Mouse (Mus musculus) frontal cortex, postnatal 10 days (tissue): Measurements from ENCODE around the gene D7Ertd443e.
A peak's percentile ranks its signal among the peaks of the same experiment; 100 is the strongest.

Experiments
- DNase-seq, 2 experiments: peaks; one replicate each; pipeline ENCODE4 v3.0.0; 2022; ENCODE audit warnings: low spot score in 2 of 2, mixed read lengths in 1 of 2

Gene D7Ertd443e

DNA sequence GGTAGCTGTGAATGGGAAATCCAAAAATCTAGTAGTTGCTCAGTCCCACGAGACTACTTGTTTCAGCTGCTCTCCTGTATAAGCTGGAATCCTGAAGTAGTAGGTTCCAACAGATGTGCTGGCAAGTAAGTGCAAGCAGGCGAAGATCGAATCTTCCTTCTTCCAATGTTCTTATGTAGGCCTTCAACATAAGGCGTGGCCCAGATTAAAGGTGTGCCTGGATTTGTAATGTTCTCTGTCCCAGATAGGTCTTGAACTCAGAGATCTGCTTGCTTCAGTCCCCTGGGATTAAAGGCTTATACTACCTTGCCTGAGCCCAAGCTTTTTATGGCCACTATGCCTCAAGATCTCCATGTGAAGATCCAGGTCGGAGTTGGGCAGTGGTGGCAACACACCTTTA is at the start of gene D7Ertd443e:
Gene D7Ertd443e, minus strand, starts transcription at position 101 of the 400 bp plus-strand sequence.
- DNase-seq = no peak

DNA sequence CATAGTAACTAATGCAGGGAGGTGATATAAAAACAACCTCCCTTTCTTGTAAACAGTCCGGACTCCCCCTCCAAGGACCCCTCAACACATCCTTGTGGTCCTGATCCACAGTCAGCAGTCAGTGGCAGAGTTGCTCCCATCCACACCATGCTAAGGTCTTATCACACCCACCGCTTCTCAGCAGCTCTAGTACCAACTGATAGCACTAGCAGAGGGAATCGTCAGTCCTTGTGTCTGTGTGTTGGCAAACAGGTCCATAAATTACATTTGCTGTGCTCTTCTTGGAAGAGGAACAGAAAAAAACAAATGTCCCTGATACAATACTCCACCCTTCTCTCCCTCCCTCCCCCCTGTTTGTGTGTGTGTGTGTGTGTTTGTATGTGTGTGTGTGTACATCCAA is 46.2 kb upstream of the D7Ertd443e start:
- DNase-seq = no peak

DNA sequence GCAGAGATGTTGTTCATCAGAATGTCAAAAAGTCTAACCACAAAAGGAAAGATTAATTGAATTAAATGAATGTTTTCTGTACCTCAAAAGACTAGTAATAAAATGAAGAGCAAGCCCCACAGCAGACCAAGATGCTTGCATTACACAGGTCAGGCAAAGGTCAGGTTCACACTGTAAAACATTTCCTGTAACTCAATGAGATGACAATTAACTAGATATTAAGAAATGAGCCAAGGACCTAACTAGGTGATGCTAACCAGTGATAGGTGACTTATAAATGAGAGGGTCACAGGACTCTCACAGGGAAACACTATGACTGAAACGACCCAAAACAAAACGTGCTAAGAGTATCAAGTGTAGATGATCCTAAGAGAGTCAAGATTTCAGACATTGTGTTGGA is 43.2 kb upstream of the D7Ertd443e start:
- no peak for DNase-seq

DNA sequence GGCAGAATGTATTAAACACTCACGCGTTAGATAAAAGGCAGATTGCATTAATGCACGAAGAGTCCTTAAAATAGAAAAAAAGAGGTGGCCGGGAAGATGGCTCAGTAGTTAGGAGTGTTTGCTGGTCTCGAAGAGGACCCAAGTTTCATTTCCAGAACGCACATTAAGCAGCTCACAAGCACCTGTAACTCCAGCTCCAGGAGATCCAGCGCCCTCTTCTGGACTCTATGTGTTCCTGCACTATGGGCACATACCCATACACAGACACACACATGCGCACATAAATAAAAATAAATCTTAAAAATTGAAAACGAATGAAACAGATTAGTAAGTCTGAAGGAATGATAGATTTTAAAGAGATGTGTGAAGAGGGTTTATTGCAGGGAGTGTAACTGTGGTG is 29.6 kb upstream of the D7Ertd443e start:
- no peak for DNase-seq

DNA sequence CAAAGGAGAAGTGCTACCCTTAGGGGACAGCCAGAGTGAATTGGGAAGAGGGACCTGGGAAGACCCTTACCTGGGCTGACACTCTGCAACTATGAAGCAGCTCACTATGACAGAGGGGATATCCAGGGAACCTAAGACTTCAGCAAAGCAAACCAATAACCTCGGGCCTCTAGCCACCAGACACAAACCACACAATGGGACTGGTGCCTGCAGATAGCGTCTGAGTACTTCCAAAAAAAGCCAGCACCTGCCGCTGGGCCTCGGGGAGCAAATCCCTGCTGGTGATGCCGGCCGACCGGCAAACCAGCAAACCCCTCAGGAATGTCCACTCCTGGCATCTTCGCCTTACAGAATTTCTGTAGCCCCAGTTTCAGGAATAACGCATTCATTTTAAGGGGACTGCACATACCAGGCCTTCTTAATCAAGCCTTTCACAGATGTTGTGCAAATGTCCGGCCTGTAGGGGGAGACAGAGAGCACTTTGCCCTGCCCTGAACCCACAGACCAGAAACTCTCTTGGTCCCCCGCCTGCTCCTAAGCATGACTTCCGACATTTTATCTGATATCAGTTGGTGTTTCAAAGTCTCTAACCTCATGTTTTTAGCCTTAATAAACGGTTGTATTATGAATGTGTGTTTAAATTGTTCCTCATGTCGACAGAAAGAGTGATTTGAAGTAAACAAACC is 28.7 kb upstream of the D7Ertd443e start:
- DNase-seq = no peak

DNA sequence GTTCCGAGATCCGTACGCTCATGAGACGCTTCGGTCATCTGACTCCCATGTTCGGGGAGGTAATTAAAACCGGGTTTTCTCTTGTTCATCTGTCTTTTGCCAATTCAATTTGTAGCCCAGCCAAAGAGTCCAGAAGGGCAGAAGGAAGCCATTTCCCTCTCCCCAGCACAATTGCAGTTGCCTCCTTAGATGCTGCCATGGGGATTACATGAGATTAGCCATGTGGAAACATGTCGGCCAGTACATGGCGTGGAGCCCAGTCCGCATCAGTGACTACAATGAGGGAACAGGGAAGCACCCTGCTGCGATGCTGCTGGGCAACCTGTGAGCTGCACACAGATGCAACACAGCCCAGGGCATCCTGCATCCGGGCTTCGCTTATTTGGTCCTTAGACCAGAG is 23.2 kb upstream of the D7Ertd443e start:
- DNase-seq = peak in 1 of 2 experiments; percentile 8

DNA sequence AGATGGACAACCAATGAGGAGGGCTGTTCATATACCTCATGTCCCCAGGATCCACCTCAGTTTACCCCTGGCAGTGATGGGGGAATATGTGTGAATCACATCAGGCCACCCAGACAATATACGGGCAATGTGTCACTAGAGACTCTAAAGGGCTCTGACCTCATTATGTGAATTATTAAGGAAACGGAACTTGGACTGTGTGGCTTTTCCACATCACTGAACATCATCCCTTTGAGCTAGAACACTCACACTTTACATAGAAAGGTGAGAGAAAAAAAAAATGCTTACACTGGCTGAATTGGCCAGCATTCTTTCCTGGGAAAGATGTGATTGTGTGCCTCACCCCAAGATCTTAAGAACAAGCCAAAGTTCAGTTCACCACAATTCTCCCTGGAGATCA is 15.3 kb upstream of the D7Ertd443e start:
- DNase-seq = no peak

DNA sequence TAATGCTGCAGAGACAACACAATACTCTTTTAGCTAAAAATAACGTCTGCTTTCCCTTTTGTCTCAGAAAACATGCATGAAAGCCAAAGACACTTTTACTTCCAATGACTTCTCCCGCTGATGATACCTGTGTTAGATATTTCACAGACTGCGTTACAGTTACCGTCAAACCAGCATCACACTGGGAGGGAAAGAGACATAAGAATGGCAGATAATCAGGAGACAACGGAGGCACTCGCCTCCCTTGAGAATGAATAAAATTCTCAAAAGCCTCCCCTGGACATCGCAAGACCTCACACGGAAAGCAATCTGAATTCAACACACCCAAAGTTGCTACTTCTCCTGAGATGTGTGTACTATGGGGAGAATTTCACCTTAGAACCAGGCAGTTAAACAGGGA is 11.3 kb upstream of the D7Ertd443e start:
- DNase-seq = no peak

DNA sequence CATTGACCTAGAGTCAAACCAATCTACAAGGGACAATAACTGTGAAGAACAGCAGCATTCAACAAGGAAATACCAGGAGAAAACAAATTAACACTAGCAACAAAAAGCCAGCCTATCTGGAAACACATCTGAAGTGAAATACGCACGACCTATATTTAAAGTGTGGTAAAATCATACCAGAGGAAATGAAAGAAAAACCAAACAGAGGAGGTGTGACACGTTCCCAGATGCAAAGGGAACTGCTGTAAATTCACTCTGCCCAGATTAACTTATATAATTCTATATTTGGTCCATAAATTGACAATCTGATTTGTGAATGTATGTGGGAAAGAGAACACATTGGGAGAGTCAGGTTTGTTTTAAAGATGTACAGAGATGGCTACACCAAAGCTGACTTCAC is 2.7 kb downstream of the D7Ertd443e start:
- DNase-seq = no peak

DNA sequence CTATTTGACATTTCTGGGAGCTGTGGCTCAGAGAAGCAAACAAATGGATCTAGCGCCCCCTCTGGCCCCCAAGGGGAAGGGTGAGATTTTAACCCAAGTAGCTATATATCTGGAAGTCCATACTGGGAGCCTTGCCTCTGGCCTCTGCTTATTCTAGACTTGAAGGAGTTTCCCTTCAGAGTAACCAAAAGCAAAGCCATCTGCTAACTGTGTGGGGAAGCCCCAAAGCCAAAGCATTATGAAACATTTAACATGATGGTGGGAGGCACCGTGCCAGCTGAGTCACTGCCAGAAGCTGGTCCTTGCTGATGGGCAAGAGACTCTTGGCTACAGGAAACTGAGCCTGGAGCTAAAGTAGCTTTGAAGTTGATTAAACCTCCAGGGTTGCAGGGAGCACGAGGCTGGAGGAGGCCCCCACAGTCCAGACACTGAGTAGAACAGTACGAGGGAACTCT is 4.0 kb downstream of the D7Ertd443e start:
- peak; percentile 61 to 69 for DNase-seq

DNA sequence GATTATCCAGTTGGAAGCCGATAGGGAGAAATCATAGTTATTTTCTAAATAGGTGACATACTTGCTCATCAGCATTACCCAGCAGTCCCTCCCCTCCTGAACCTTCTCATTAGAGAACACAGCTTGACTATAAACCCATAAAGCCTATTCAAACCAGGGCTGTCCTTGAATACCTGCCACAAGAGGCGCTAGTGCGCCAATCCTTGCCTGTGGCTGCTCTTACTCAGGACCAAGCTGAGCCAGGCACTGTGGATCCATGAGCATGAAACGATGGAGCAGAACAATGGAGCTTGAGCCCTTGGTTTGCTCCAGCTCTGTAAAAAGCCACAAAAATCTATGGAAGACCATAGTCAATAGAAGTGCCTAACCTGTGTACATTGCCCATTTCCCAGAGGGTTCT is 7.2 kb downstream of the D7Ertd443e start:
- peak in 1 of 2 experiments; percentile 40 for DNase-seq

DNA sequence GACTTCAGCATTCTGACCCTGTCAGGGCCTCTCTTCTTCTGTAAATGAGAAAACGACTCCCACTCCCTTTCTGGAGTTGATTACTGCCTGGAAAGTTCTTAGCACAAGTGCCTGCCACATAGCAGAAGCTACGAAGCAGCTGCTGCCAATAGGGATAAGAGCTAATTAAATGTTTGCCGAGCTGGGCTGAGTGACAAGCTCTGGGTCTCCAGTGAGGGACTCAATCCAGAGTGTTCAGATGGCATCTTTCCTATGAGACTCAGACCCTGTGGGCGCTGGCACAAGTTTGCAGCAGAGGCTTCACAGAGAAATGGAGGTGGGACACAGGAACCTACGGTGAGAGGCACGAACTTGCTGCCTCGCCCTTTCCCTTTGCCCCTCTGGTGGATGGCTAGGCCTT is 8.7 kb downstream of the D7Ertd443e start:
- DNase-seq = peak in 1 of 2 experiments; percentile 16

DNA sequence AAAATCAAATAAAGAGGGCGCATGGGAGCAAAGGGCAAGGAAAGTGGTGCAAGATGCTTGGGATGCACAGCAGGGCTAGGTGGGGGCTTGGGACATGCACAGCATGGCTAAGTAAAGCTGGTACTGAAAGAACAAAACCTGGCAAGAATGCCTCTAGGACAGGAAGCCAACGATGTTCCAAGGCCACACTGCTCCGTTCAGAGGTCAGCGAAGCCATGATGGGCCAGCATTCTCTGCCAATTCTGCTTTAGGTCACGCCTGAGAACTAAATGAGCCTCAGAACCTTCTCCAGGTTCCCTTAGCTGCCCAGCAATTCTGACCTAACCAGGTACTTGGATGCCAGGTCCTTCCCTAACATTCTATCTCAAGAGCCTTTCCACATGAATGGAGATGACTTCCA is 13.2 kb downstream of the D7Ertd443e start:
- no peak for DNase-seq

DNA sequence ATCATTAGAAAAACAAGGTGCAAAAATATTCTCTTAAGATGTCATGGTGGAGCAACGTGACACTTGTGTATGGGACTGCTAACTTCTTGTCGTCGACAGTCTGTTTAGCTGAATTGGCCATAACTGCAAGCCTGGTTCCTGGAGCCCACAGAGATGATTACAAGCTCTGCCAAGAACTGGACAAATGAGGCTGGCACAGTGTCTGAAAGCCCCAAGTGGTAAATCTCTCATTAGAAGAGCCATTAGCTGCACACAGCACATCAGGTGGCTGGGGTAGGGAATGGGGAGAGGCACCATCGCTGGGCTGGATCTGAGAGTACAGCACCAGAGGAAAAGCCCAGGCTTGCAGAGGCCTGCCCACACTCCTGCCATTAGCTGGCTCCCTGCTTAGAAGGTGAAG is 16.2 kb downstream of the D7Ertd443e start:
- no peak for DNase-seq

DNA sequence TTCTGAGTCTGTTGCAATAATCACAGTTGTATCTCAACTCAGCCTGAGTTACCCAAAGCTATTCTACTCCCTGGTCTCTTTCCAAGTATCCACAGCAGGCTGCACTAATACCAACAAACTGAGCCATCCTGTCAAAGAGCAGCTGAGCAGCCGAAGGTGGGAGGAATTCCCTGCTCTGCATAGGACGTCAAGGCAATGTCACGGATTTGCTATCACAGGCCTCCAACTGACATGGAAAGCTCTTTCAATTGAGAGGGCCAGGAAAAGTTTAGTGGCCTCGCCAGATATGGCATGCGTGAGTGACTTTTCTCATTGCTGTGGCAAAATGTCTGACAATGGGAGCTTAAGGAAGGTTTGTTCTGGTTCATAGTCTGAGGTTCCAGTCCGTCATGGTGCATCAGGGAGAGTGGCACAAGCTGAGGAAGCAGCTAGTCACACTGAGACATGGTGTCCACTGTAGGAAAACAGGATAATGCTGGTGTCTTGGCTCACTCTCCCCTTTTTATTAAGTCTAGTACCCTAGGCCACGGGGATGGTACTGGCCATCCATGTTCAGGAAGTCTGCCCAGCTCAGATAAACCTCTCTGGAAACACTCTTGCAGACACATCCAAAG is 23.1 kb downstream of the D7Ertd443e start:
- DNase-seq = no peak

DNA sequence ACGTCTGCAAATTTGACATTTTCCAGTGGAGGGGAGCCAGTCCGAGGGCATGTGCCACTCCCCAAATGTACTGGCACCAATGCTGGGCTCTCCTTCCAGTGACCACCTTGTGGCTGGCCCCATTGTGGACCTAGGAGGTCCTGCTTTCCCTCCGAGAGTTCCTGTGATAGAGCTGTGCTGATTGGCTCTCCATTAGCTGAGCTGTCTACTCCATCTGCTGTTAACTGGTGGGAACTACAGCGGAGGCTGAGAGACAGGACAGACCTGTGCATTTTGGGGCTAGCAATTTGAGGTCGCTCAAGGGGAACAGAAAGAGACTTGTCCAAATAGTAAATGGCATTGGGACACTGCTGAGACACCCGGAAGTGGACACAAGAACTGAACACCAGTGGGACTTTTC is 36.6 kb downstream of the D7Ertd443e start:
- peak; percentile 31 to 53 for DNase-seq

DNA sequence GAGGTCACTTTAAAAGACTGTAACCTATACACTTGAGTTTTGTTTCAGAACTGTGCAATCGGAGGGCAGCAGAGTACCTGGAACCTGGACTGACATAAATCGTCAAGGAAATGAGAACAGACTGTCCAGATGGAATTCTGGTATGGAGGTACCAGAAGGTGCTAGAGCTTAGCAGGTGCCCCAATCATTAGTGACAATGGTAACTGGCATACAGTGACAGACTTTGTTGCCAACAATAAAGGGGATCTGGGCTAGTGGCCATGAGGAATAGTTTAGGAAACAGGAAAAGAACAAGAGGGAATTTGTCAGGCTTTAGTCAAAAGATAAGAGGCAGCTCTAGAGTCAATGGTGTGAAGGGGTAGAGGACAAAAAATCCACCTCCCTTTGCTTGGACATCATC is 43.3 kb downstream of the D7Ertd443e start:
- DNase-seq = no peak

DNA sequence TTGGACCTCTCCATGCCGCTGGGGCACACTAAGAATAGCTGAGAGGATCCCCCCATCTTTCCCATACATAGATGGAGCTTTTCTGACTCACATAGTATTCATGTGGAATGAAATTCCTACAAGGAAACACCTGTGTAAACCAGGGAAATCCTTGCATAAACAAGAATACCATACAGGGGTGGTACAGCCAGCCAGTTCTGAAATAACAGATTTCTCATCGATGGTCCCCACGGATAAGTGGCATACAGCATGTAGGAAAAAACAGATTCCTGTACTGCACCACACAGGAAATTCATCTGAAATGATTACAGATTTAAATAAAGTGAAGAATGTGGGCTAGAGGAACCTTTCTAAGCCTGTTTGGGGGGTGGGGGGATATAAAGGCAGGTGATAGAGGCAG is 49.5 kb downstream of the D7Ertd443e start:
- DNase-seq = no peak

DNA sequence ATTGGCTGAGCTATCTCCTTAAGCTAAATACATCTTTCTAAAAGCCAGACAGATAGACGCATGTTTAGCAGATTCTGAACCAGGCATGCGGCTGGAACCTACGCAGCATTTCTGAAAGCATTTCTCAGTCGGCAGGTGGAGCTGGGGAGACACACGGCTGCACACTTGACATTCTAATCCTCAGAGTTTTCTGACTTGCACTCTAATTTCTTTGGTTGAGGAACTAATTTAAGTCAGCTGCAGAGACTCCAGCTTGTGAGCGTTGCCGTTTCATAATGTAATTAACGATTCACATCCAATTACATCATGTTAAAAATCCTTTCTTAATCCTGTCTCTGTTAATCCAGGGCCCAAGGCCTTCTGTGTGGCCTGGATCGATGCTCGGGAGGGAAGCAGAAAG is 64.5 kb downstream of the D7Ertd443e start:
- DNase-seq = no peak

DNA sequence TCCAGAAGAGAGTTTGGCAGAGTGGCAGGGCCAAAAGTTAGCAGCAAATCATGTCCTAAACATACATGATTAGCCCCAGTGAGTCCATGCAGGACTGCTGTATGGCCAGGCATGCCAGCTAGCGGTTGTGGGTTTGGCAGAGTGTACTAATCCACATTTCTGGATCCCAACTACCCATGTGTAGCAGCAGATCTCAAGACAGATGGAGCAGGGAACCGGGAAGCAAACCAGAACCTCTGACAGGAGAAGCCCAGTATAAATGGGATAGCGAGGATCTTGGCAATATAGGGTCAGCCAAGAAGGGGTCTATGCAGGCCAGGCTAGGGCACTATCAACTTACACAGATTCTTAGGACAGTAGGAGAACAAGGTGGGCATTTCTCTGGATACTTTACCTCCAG is 83.4 kb downstream of the D7Ertd443e start:
- no peak for DNase-seq

DNA sequence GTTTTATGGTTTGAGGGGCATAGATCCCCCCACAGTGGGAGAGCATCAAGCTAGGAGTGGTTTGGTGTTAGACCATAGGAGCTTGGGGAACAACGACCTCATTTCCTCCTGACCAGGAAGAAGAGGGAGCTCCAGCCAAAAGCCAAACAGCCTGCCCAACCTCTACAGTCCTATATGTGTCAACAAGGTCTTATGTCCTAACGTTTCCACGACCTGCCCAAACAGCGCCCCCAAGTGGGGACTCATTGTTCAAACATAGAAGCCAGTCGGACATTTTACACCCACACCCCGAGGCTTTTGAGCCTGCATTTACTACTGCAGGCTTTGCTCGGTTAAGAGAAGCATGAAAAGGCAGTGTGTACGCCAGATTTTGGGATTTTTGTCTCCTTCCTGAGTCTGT is 84.2 kb downstream of the D7Ertd443e start:
- DNase-seq = no peak

DNA sequence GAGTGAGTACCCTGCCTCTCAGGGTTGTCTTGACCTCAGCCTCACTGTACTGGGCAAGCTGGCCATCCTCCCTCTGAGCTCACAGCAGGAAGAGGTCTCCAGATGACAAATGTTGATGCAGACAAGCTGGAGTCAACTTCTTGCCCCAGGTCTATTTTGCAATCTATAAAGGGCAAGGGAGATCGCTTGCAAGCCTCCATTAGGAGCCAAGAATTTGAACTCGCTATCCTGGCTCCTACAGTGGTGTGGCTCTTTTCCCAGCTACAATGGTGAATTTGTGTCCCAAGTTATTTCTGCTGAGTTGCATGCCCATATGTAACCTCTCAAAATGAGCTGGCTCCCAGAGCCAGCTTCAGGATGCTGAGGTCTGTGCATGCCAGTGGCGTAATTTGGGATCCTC is 92.7 kb downstream of the D7Ertd443e start:
- DNase-seq = no peak

DNA sequence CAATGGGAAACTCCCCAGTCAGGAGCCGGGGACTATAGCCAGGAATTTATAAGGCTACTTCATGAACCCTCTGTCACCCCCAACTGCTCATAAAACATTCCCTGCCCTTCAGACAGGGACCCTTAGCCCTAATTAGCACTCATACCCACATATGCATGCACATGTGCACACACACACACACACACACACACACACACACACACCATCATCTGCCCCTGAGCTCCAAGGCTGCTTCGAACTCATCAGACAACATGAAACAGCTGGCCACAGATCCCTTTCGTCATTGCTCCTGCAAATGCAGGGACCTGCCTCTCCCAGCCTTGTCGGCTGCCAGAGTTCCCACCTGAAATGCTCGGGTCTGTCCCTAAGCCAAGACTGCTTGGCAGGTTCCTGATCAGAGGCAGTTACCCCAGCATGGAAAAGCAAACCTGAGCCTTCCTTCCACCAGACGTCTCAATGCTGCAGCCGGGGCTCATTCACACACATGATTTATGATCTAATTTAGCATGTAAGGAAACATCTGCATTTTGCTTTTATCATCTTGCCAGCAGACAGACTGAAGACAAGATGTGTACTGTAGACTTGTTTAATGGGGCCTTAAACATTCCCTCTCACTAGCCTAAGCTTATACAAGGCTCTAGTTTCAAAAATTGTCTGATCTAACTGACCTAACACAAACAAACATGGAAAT is 95.7 kb downstream of the D7Ertd443e start:
- no peak for DNase-seq
